Mouse (Mus musculus): ENCODE data around the gene Hk3. TPM values are rescaled to one million over a fixed set of nuclear protein-coding genes. Genes with fewer than 3 reads are reported as not detected.

Hk3 gene
- polyA plus RNA-seq (2015; fragmentation: Nextera tagmentation; extraction: Ambion mirVana): 0.89 and 1.0 TPM in 2 replicates

- Histone ChIP-seq H3K4me3 (no peak within 1 kb of the TSS), H3K4me1 (no peaks in the 10 kb centered on the region; the same call in 1 of the 2 replicates), H3K9me3 (no peaks in the 10 kb centered on the region), H3K4me2 (no peak within 1 kb of the TSS), H3K36me3 (peaks cover 12% of the 10 kb centered on the region), H3K9ac (no peak within 1 kb of the TSS), H3K27ac (replicated peaks) (no peak within 1 kb of the TSS), H3K27me3 (replicated peaks) (no peaks in the 10 kb centered on the region)
- WGBS: 77% methylated on average over 13 of the region's 13 CpGs
- no peak for ATAC-seq (ENCODE audit: extremely low read depth, insufficient number of reproducible peaks, low FRiP score, low TSS enrichment)
These were observed at the start of gene Hk3 for GRCm38 (mm10) chr13:55021194-55021779. Gene Hk3, minus strand, starts transcription at chr13:55021385.

- Histone ChIP-seq H3K9ac (no peak overlapping the region), H3K4me2 (no peak overlapping the region), H3K4me3 (no peak overlapping the region), H3K9me3 (no peaks in the 10 kb centered on the region), H3K27me3 (replicated peaks) (no peaks in the 10 kb centered on the region), H3K36me3 (peaks cover 17% of the 10 kb centered on the region), H3K27ac (replicated peaks) (no peak overlapping the region), H3K4me1 (no peaks in the 10 kb centered on the region)
- WGBS: 64% methylated on average over 7 of the region's 7 CpGs
- ATAC-seq (ENCODE audit: extremely low read depth, insufficient number of reproducible peaks, low FRiP score, low TSS enrichment): no peak
These were observed 48.5 kb upstream of the Hk3 start for GRCm38 (mm10) chr13:55069719-55070118.

- H3K27ac ChIP-seq (replicated peaks): no peak overlapping the region
- 50% methylated on average over 2 of the region's 2 CpGs for whole genome bisulfite sequencing
- H3K9ac ChIP-seq: no peak overlapping the region
- peaks cover 18% of the 10 kb centered on the region for H3K36me3 ChIP-seq
- H3K4me1 ChIP-seq: no peaks in the 10 kb centered on the region
- no peak overlapping the region for H3K4me3 ChIP-seq
- no peaks in the 10 kb centered on the region for H3K9me3 ChIP-seq
- H3K27me3 ChIP-seq (replicated peaks): no peaks in the 10 kb centered on the region
- ATAC-seq (ENCODE audit: extremely low read depth, insufficient number of reproducible peaks, low FRiP score, low TSS enrichment): no peak
- no peak overlapping the region for H3K4me2 ChIP-seq
These were observed 42.1 kb upstream of the Hk3 start for GRCm38 (mm10) chr13:55063276-55063675.

- Histone ChIP-seq H3K9ac (no peak overlapping the region), H3K9me3 (no peaks in the 10 kb centered on the region), H3K4me1 (no peaks in the 10 kb centered on the region), H3K4me2 (no peak overlapping the region), H3K36me3 (peaks cover 34% of the 10 kb centered on the region), H3K27me3 (replicated peaks) (no peaks in the 10 kb centered on the region), H3K4me3 (no peak overlapping the region), H3K27ac (replicated peaks) (no peak overlapping the region)
- ATAC-seq (ENCODE audit: extremely low read depth, insufficient number of reproducible peaks, low FRiP score, low TSS enrichment): no peak
- WGBS: 85% methylated on average over 2 of the region's 2 CpGs
These were observed 36.9 kb upstream of the Hk3 start for GRCm38 (mm10) chr13:55058042-55058441.

- ATAC-seq (ENCODE audit: extremely low read depth, insufficient number of reproducible peaks, low FRiP score, low TSS enrichment): no peak
- Histone ChIP-seq H3K27me3 (replicated peaks) (no peaks in the 10 kb centered on the region), H3K27ac (replicated peaks) (no peak overlapping the region), H3K4me3 (no peak overlapping the region), H3K9me3 (no peaks in the 10 kb centered on the region), H3K4me1 (no peaks in the 10 kb centered on the region), H3K4me2 (no peak overlapping the region), H3K36me3 (peaks cover 31% of the 10 kb centered on the region), H3K9ac (no peak overlapping the region)
- WGBS: 73% methylated on average over 3 of the region's 3 CpGs
These were observed 26.5 kb upstream of the Hk3 start for GRCm38 (mm10) chr13:55047706-55048105.

GRCm38 (mm10) chr13:55040016-55040415 lies 18.8 kb upstream of the Hk3 start:
- 93% methylated on average over 2 of the region's 2 CpGs for WGBS
- no peak overlapping the region for H3K27ac ChIP-seq (replicated peaks)
- no peaks in the 10 kb centered on the region for H3K27me3 ChIP-seq (replicated peaks)
- ATAC-seq (ENCODE audit: extremely low read depth, insufficient number of reproducible peaks, low FRiP score, low TSS enrichment): no peak
- peaks cover 22% of the 10 kb centered on the region for H3K36me3 ChIP-seq
- no peaks in the 10 kb centered on the region for H3K9me3 ChIP-seq
- no peak overlapping the region for H3K4me3 ChIP-seq
- no peak overlapping the region for H3K4me2 ChIP-seq
- H3K9ac ChIP-seq: no peak overlapping the region
- H3K4me1 ChIP-seq: no peaks in the 10 kb centered on the region

GRCm38 (mm10) chr13:55024215-55024614 lies 3.0 kb upstream of the Hk3 start:
- 77% methylated on average over 2 of the region's 2 CpGs for WGBS
- H3K9me3 ChIP-seq: no peaks in the 10 kb centered on the region
- no peak overlapping the region for H3K4me3 ChIP-seq
- no peak overlapping the region for H3K27ac ChIP-seq (replicated peaks)
- H3K4me1 ChIP-seq: no peaks in the 10 kb centered on the region; the same call in 1 of the 2 replicates
- peaks cover 30% of the 10 kb centered on the region for H3K36me3 ChIP-seq
- no peak overlapping the region for H3K9ac ChIP-seq
- no peak for ATAC-seq (ENCODE audit: extremely low read depth, insufficient number of reproducible peaks, low FRiP score, low TSS enrichment)
- H3K4me2 ChIP-seq: no peak overlapping the region
- H3K27me3 ChIP-seq (replicated peaks): no peaks in the 10 kb centered on the region

- Histone ChIP-seq H3K9me3 (no peaks in the 10 kb centered on the region), H3K27ac (replicated peaks) (no peak overlapping the region), H3K4me3 (no peak overlapping the region), H3K27me3 (replicated peaks) (no peaks in the 10 kb centered on the region), H3K4me1 (no peaks in the 10 kb centered on the region; the same call in 1 of the 2 replicates), H3K9ac (no peak overlapping the region), H3K4me2 (no peak overlapping the region), H3K36me3 (peaks cover 15% of the 10 kb centered on the region)
- no peak for ATAC-seq (ENCODE audit: extremely low read depth, insufficient number of reproducible peaks, low FRiP score, low TSS enrichment)
- WGBS: 61% methylated on average over 9 of the region's 9 CpGs
These were observed 1.5 kb upstream of the Hk3 start for GRCm38 (mm10) chr13:55022715-55023114.

GRCm38 (mm10) chr13:55022256-55022655 lies 1.1 kb upstream of the Hk3 start:
- Histone ChIP-seq H3K36me3 (peaks cover 12% of the 10 kb centered on the region), H3K9me3 (no peaks in the 10 kb centered on the region), H3K27ac (replicated peaks) (no peak overlapping the region), H3K4me3 (no peak overlapping the region), H3K4me1 (no peaks in the 10 kb centered on the region; the same call in 1 of the 2 replicates), H3K27me3 (replicated peaks) (no peaks in the 10 kb centered on the region), H3K9ac (no peak overlapping the region), H3K4me2 (no peak overlapping the region)
- WGBS: 73% methylated on average over 4 of the region's 4 CpGs
- ATAC-seq (ENCODE audit: extremely low read depth, insufficient number of reproducible peaks, low FRiP score, low TSS enrichment): no peak

- 78% methylated on average over 4 of the region's 4 CpGs for WGBS
- no peak for ATAC-seq (ENCODE audit: extremely low read depth, insufficient number of reproducible peaks, low FRiP score, low TSS enrichment)
- H3K27ac ChIP-seq (replicated peaks): no peak overlapping the region
These were observed 1.1 kb downstream of the Hk3 start for GRCm38 (mm10) chr13:55020051-55020450.

GRCm38 (mm10) chr13:55019181-55019580 lies 2.0 kb downstream of the Hk3 start:
- Histone ChIP-seq H3K27me3 (replicated peaks) (peaks cover 10% of the 10 kb centered on the region; the same call in 1 of the 2 replicates), H3K4me3 (no peak overlapping the region), H3K9me3 (no peaks in the 10 kb centered on the region), H3K27ac (replicated peaks) (no peak overlapping the region), H3K9ac (no peak overlapping the region), H3K4me2 (no peak overlapping the region), H3K36me3 (no peaks in the 10 kb centered on the region), H3K4me1 (no peaks in the 10 kb centered on the region; the same call in 1 of the 2 replicates)
- ATAC-seq (ENCODE audit: extremely low read depth, insufficient number of reproducible peaks, low FRiP score, low TSS enrichment): no peak
- WGBS: 61% methylated on average over 3 of the region's 3 CpGs

More at GRCm38 (mm10) chr13:55020051-55020450, 1.1 kb downstream of the Hk3 start:
- Histone ChIP-seq H3K27me3 (replicated peaks) (peaks cover 4% of the 10 kb centered on the region; the same call in 1 of the 2 replicates), H3K4me3 (no peak overlapping the region), H3K4me2 (no peak overlapping the region), H3K4me1 (no peaks in the 10 kb centered on the region; the same call in 1 of the 2 replicates), H3K9me3 (no peaks in the 10 kb centered on the region), H3K36me3 (0 out of 2 replicates have a peak, but pooled peaks cover 4% of the 10 kb centered on the region), H3K9ac (no peak overlapping the region)

GRCm38 (mm10) chr13:55018700-55019099 lies 2.5 kb downstream of the Hk3 start:
- Histone ChIP-seq H3K36me3 (no peaks in the 10 kb centered on the region), H3K4me1 (no peaks in the 10 kb centered on the region; the same call in 1 of the 2 replicates), H3K4me2 (no peak overlapping the region), H3K9me3 (no peaks in the 10 kb centered on the region), H3K27me3 (replicated peaks) (peaks cover 10% of the 10 kb centered on the region; the same call in 1 of the 2 replicates), H3K4me3 (no peak overlapping the region), H3K9ac (no peak overlapping the region), H3K27ac (replicated peaks) (no peak overlapping the region)
- WGBS: 78% methylated on average over 9 of the region's 9 CpGs
- no peak for ATAC-seq (ENCODE audit: extremely low read depth, insufficient number of reproducible peaks, low FRiP score, low TSS enrichment)
